Mouse (Mus musculus): ENCODE data around the gene Vwa2. TPM values are rescaled to one million over a fixed set of nuclear protein-coding genes. Genes with fewer than 3 reads are reported as not detected.
A peak's percentile ranks its signal among the peaks of the same experiment; 100 is the strongest.

The Vwa2 gene
- polyA plus RNA-seq, 1 experiment = not detected

DNA sequence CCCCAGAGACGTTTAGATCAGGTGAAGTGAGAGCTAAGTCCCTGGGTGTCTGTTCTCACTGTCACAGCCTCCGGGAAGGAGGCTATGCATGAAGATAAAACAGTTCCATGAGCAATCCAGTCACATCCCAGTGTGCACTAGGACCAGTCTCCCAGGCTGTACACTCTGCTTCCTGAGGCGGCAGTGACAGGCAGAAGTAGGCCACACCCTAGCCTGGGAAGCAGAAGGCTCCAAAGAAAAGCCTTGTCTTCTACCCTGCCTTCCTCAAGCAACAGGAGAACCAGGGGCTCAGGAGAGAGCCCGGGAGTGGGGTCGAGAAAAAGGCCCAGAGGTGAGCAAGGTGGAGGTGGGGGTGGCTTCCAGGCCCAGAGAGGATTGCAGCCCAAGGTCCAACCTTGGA, 47.7 kb downstream of the Vwa2 start:
- TF ChIP-seq FLI1 (IDR thresholded peaks at IDR 0.05; ENCODE audit: low read length) = no peak
- TF ChIP-seq GATA1 (IDR thresholded peaks at IDR 0.05; ENCODE audit: borderline replicate concordance, low read length) = no peak
- no peak overlapping the region for H3K4me3 ChIP-seq (replicated peaks)
- H3K27me3 ChIP-seq (replicated peaks) = peaks cover 42% of the 10 kb centered on the region
- H3K36me3 ChIP-seq (replicated peaks; ENCODE audit: low read length) = no peaks in the 10 kb centered on the region
- H3K4me1 ChIP-seq = no peaks in the 10 kb centered on the region
- no peaks in the 10 kb centered on the region for H3K9me3 ChIP-seq

DNA sequence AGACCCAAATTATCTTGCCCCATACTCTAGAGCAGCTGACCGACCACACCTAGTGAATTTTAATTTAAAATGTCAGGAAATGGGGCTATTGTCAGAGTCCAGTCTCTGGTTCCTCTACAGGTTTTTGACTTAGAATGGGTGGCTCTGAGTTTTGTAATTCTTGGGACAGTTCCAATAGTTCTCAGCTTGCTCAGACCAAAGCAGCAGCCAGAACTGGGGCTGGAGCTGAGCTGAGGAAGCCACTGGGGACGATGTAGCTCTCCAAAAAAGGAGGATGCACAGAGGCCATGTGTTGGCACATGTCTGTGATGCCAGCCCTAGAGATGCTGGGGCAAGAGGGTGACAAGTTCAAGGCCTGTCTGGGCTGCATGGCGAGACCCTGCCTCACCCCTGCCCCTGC, 55.3 kb downstream of the Vwa2 start:
- Histone ChIP-seq H3K9me3 (no peaks in the 10 kb centered on the region), H3K4me3 (replicated peaks) (no peak overlapping the region), H3K4me1 (no peaks in the 10 kb centered on the region; the same call in 1 of the 2 replicates), H3K36me3 (replicated peaks; ENCODE audit: low read length) (no peaks in the 10 kb centered on the region), H3K27me3 (replicated peaks) (peaks cover 38% of the 10 kb centered on the region)
- no peak for TF ChIP-seq GATA1 (IDR thresholded peaks at IDR 0.05; ENCODE audit: borderline replicate concordance, low read length)

DNA sequence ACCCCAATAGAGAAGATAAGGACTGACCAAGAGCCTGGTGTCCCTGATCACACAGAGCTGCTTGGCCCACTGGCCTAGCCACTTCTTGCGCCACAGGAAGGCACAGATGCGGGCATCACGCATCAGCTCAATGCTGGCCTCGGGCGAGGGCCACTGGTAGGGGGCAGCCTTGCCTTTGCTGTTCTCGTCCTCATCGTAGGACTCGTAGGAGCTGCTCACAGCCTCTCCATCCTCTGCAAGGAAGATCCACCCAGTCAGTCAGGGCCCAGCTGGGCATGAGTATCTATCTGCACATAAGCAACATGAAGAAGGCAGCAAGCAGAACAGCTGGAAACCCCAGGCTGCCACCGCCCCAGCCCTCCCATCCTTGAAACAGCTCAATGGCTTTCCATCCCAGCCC, 56.0 kb downstream of the Vwa2 start:
- no peak for TF ChIP-seq FLI1 (IDR thresholded peaks at IDR 0.05; ENCODE audit: low read length)
- no peak for TF ChIP-seq GATA1 (IDR thresholded peaks at IDR 0.05; ENCODE audit: borderline replicate concordance, low read length)
- peaks cover 42% of the 10 kb centered on the region for H3K27me3 ChIP-seq (replicated peaks)
- H3K9me3 ChIP-seq = no peaks in the 10 kb centered on the region
- H3K4me1 ChIP-seq = no peaks in the 10 kb centered on the region; the same call in 1 of the 2 replicates
- H3K36me3 ChIP-seq (replicated peaks; ENCODE audit: low read length) = no peaks in the 10 kb centered on the region
- H3K4me3 ChIP-seq (replicated peaks) = no peak overlapping the region

DNA sequence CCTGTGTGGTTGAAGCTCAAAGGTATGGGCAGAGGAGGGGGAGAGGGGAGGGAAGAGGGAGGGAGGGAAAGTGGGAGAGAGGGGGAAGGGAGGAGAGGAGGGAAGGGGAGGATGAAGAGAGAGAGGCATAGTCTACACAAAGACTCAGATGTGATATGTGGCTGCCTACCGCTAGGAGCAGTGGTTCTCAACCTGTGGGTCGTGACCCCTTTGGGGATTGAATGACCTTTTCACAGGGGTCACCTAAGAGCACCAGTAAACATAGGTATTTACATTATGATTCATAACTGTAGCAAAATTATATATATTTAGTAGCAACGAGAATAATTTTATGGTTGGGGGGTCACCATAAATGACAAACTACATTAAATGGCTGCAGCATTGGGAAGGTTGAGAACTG, 59.8 kb downstream of the Vwa2 start:
- Histone ChIP-seq H3K9me3 (peaks cover 13% of the 10 kb centered on the region), H3K27me3 (replicated peaks) (peaks cover 27% of the 10 kb centered on the region), H3K4me1 (no peaks in the 10 kb centered on the region; the same call in 1 of the 2 replicates), H3K4me3 (replicated peaks) (no peak overlapping the region), H3K36me3 (replicated peaks; ENCODE audit: low read length) (no peaks in the 10 kb centered on the region)
- TF ChIP-seq FLI1 (IDR thresholded peaks at IDR 0.05; ENCODE audit: low read length) = no peak
- TF ChIP-seq GATA1 (IDR thresholded peaks at IDR 0.05; ENCODE audit: borderline replicate concordance, low read length) = no peak

DNA sequence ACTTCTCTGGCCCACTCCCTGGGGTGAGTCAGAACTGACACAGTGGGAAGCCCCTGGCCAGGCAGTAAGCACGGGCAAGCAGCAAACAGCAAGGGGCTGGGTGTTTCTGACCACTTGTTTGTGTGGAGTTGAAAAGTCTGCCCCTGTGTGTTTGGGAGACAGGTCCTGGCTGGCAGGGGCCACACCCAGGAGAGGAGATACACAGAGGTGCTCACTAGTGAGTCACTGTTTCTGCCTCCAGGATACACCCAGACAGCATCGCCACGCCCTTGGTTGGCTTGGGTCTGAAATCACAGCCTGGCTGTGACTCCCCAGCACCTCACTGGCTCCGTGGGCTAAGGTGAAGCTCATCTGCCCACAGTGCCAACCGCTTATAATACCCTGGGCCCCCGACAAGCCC, 61.1 kb downstream of the Vwa2 start:
- H3K27me3 ChIP-seq (replicated peaks) = peaks cover 25% of the 10 kb centered on the region
- TF ChIP-seq FLI1 (IDR thresholded peaks at IDR 0.05; ENCODE audit: low read length) = no peak
- TF ChIP-seq GATA1 (IDR thresholded peaks at IDR 0.05; ENCODE audit: borderline replicate concordance, low read length) = no peak
- H3K36me3 ChIP-seq (replicated peaks; ENCODE audit: low read length) = no peaks in the 10 kb centered on the region
- no peaks in the 10 kb centered on the region; the same call in 1 of the 2 replicates for H3K4me1 ChIP-seq
- H3K4me3 ChIP-seq (replicated peaks) = no peak overlapping the region
- H3K9me3 ChIP-seq = peaks cover 23% of the 10 kb centered on the region

DNA sequence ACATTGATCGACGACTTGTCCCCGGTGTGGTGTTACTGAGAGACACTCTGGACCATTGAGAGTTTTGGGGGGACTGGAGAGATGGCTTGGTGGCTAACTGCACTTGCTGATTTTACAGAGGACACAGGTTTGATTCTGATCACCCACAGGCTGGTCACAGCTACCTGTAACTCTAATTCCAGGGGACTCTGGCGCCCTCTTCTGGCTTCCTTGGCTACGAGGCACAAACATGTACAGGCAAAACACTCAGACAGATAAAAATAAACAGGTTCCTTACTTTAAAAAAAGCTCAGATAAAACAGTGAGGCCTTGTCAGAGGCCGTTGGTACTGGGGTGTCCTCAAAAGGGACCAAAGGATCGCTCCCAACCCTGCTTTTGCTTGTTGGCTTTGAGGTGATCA, 61.7 kb downstream of the Vwa2 start:
- Histone ChIP-seq H3K9me3 (peaks cover 26% of the 10 kb centered on the region), H3K4me3 (replicated peaks) (no peak overlapping the region), H3K4me1 (no peaks in the 10 kb centered on the region), H3K27me3 (replicated peaks) (peaks cover 21% of the 10 kb centered on the region), H3K36me3 (replicated peaks; ENCODE audit: low read length) (no peaks in the 10 kb centered on the region)
- TF ChIP-seq GATA1 (IDR thresholded peaks at IDR 0.05; ENCODE audit: borderline replicate concordance, low read length) (no peak), FLI1 (IDR thresholded peaks at IDR 0.05; ENCODE audit: low read length) (no peak)

DNA sequence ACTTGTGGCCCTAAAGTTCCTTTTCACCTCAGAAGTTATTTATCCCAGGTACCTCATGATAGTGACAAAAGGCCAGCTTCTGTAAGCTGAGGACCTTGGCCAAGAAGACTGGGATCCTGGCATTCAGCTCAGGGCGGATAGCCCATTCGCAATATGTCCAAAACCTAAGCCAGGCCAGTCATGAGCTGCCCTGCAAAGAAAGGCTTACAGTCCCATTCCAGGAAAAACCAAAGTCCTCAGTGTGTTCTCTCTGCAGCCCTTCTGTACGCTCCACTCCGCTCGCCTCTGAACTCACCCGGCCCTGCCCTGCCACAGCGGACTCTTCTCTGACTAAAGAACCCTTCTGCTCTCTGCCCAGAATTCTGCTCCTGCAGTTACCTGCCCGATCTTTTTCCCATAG, 62.2 kb downstream of the Vwa2 start:
- Histone ChIP-seq H3K36me3 (replicated peaks; ENCODE audit: low read length) (no peaks in the 10 kb centered on the region), H3K4me1 (no peaks in the 10 kb centered on the region), H3K9me3 (peaks cover 26% of the 10 kb centered on the region), H3K27me3 (replicated peaks) (peaks cover 17% of the 10 kb centered on the region), H3K4me3 (replicated peaks) (no peak overlapping the region)
- no peak for TF ChIP-seq GATA1 (IDR thresholded peaks at IDR 0.05; ENCODE audit: borderline replicate concordance, low read length)
- no peak for TF ChIP-seq FLI1 (IDR thresholded peaks at IDR 0.05; ENCODE audit: low read length)

DNA sequence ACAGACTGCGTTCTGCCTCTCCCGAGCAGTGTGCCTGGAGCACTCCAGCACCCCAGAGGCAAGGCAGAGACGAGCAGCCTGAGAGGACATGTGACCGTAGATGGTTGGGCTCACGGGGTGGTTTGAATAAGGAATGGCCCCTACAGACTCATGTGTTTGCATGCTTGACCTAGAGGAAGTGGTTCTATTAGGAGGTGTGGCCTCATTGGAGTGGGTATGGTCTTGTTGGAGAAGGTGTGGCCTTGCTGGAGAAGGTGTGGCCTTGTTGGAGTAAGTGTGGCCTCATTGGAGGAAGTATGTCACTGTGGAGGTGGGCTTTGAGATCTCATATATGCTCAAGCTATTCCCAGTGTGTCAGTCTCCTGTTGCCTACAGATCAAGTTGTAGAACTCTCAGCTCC, 63.9 kb downstream of the Vwa2 start:
- Histone ChIP-seq H3K9me3 (peaks cover 32% of the 10 kb centered on the region), H3K4me1 (no peaks in the 10 kb centered on the region), H3K4me3 (replicated peaks) (no peak overlapping the region), H3K36me3 (replicated peaks; ENCODE audit: low read length) (no peaks in the 10 kb centered on the region), H3K27me3 (replicated peaks) (peaks cover 17% of the 10 kb centered on the region)
- TF ChIP-seq GATA1 (IDR thresholded peaks at IDR 0.05; ENCODE audit: borderline replicate concordance, low read length) (no peak), FLI1 (IDR thresholded peaks at IDR 0.05; ENCODE audit: low read length) (no peak)

DNA sequence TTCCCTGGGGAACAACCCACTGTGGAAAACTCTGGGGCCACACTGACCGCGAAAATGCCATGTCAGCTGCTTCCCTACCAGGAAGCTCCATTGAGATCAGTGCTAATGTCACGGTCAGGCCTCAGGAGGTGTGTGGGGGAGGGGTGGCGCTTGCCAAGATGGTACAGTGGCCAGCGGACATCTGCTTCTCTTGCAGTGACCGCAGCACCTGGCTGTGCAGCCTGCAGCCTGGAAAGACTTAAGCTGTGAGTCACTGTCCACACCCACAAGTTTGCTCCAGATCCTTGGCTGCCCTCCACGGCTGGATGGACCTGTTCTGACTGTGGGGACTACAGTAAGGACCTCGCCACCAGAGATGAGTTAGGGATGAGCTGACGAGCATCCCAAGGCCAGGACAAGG, 65.8 kb downstream of the Vwa2 start:
- peaks cover 13% of the 10 kb centered on the region for H3K27me3 ChIP-seq (replicated peaks)
- no peaks in the 10 kb centered on the region for H3K4me1 ChIP-seq
- TF ChIP-seq FLI1 (IDR thresholded peaks at IDR 0.05; ENCODE audit: low read length) (no peak), GATA1 (IDR thresholded peaks at IDR 0.05; ENCODE audit: borderline replicate concordance, low read length) (no peak)
- H3K4me3 ChIP-seq (replicated peaks) = peak overlapping the region; percentile 3
- peaks cover 49% of the 10 kb centered on the region for H3K9me3 ChIP-seq
- no peaks in the 10 kb centered on the region for H3K36me3 ChIP-seq (replicated peaks; ENCODE audit: low read length)

DNA sequence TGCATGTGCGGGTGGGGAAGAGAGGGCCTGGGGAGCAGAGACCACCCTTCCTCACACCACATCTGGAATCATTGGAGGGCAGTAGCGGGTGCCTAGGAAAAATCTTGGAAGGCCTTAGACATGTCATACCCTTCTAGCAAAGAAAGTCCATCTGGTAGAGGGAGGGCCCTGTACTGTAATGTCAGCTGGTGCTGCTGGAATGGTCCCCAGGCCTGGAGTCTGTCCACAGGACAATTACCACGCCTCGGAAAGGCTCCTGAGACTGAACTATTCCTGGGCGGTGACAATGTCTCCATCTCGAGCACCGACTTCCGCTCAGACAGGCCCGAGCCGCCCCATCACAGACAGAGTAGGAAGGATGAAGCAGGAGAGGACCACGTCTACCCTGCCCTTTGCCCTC, 66.5 kb downstream of the Vwa2 start:
- Histone ChIP-seq H3K36me3 (replicated peaks; ENCODE audit: low read length) (no peaks in the 10 kb centered on the region), H3K9me3 (peaks cover 50% of the 10 kb centered on the region), H3K4me1 (no peaks in the 10 kb centered on the region), H3K4me3 (replicated peaks) (no peak overlapping the region), H3K27me3 (replicated peaks) (peaks cover 10% of the 10 kb centered on the region)
- TF ChIP-seq GATA1 (IDR thresholded peaks at IDR 0.05; ENCODE audit: borderline replicate concordance, low read length) (no peak), FLI1 (IDR thresholded peaks at IDR 0.05; ENCODE audit: low read length) (no peak)

DNA sequence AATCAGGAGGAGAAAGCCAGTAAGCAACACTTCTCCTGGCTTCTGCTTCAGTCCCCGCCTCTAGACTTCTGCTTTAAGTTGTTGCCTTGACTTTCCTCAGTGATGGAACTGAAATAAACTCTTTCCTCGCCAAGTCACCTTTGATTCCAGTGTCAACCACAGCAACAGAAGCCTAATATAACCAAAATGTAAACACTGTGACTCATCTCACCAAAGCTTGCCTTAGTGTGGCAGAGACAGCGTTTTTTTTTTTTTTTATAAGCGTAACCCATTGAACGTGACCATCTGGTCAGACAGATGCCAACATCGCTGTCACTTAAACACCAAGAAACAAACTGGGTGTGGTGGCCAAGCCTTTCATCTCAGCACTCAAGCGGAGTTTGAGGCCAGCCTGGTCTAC, 68.2 kb downstream of the Vwa2 start:
- peaks cover 12% of the 10 kb centered on the region for H3K27me3 ChIP-seq (replicated peaks)
- no peak overlapping the region for H3K4me3 ChIP-seq (replicated peaks)
- no peaks in the 10 kb centered on the region for H3K36me3 ChIP-seq (replicated peaks; ENCODE audit: low read length)
- TF ChIP-seq FLI1 (IDR thresholded peaks at IDR 0.05; ENCODE audit: low read length) = no peak
- no peak for TF ChIP-seq GATA1 (IDR thresholded peaks at IDR 0.05; ENCODE audit: borderline replicate concordance, low read length)
- no peaks in the 10 kb centered on the region for H3K4me1 ChIP-seq
- H3K9me3 ChIP-seq = peaks cover 44% of the 10 kb centered on the region
